Mouse (Mus musculus) lung, embryonic 14.5 days (tissue): Measurements from ENCODE around the gene Gsto1. TPM values are rescaled to one million over a fixed set of nuclear protein-coding genes. Genes with fewer than 3 reads are reported as not detected.

ENCODE experiments used
- ATAC-seq: fragments of 200-750 bp; cut with Nextera tagmentation; 2 replicates; pipeline ENCODE4 v1.8.0; 2017; ENCODE audit warnings: mild to moderate bottlenecking, moderate TSS enrichment, moderate library complexity; ENCODE audit not compliant: insufficient read depth
- DNase-seq: peaks from one replicate; pipeline ENCODE4 v3.0.0-alpha.2; 2015
- H3K27ac ChIP-seq: fragments of 300-500 bp; sonication (generic); 2 replicates; pipeline ENCODE4 v1.5.1; 2014; ENCODE audit warnings: low read depth, mild to moderate bottlenecking, moderate library complexity
- H3K27me3 ChIP-seq: fragments of 300-500 bp; sonication (generic); 2 replicates; pipeline ENCODE4 v1.6.1; 2014; ENCODE audit warnings: low read length, control low read depth; ENCODE audit not compliant: insufficient read depth
- H3K36me3 ChIP-seq: fragments of 300-500 bp; sonication (generic); 2 replicates; pipeline ENCODE4 v1.6.1; 2014; ENCODE audit warnings: control low read depth; ENCODE audit not compliant: insufficient read depth
- H3K4me1 ChIP-seq: fragments of 300-500 bp; sonication (generic); 2 replicates; pipeline ENCODE4 v1.6.1; 2014; ENCODE audit warnings: antibody characterized with exemption, control low read depth; ENCODE audit not compliant: insufficient read depth
- H3K4me2 ChIP-seq: fragments of 300-500 bp; sonication (generic); 2 replicates; pipeline ENCODE4 v1.6.1; 2014; ENCODE audit warnings: mild to moderate bottlenecking
- H3K4me3 ChIP-seq: fragments of 300-500 bp; sonication (generic); 2 replicates; pipeline ENCODE4 v1.5.1; 2014; ENCODE audit warnings: low read depth, low read length
- H3K9ac ChIP-seq: fragments of 300-500 bp; sonication (generic); 2 replicates; pipeline ENCODE4 v1.6.1; 2014
- H3K9me3 ChIP-seq: fragments of 300-500 bp; sonication (generic); 2 replicates; pipeline ENCODE4 v1.6.1; 2016; ENCODE audit warnings: low read depth, low read length, control low read depth
- CTCF ChIP-seq: IDR thresholded peaks from 2 replicates; pipeline ENCODE4 v1.5.1; 2016; ENCODE audit warnings: antibody characterized with exemption, low read depth
- WGBS: fragments of 180-500 bp; shearing (Covaris S2); extraction: QIAGEN DNeasy Blood & Tissue Kit; methylation state at CpG from one replicate; pipeline ENCODE4 v1.1.7; 2014; 5-methylcytosine and 5-hydroxymethylcytosine counted together
- polyA plus RNA-seq: library from polyadenylated mRNA; unstranded; fragments of >200 nt; fragmentation: Nextera tagmentation; extraction: Ambion mirVana; gene quantifications from 2 replicates; pipeline ENCODE4 v1.2.1, GENCODE M21; 2014

Gene Gsto1
- polyA plus RNA-seq: 80.5 and 80.6 TPM in 2 replicates

DNA sequence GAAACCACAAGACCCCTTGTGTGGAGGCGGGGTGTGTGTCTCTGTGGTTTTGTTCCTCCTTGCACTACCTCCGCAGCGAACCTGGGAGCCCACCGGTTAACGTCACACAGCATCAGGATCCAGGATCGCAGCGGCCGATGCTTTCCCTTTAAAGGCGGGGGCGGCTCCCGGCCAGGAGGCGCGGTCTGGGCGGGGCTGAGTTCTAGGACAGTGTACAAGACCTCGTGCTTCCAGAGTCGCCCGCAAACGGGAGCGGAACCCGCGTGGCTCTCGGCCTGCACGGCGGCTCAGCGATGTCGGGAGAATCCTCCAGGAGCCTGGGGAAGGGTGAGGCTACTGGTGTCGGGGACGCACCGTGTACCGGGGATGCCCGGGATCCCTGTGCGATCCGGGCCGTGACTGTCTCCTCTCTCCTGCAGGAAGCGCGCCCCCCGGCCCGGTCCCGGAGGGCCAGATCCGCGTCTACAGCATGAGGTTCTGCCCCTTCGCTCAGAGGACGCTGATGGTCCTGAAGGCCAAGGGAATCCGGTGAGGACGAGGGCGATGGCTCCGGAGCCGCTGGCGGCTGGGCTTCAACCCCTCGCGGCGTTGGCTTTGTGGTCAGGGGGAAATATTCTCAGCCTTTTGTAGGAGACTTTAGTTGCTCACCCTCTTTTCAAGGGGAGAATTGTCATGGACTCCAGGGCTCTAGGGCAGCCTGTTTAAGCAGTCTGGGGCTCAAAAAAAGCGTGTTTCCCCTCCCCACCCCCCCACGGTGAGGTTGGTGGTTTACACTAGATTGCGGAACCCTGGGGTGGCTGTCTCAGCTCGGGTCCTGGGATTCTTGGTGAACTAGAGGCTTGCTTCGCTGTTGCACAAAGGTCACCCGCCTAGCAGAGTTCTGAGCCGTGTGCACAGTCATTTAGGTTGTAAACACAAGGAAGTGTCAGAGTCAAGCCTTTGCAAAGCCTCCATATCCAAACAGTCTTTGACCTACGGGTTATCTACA, at the start of gene Gsto1:
Gene Gsto1 (plus strand): TSS at position 175 of the 988 bp plus-strand sequence.
- DNase-seq (peak; percentile 93), ATAC-seq (peak; percentile 97)
- Histone ChIP-seq H3K9me3 (no peaks in the 10 kb centered on the region), H3K9ac (peak within 1 kb of the TSS; percentile 55), H3K4me2 (peak within 1 kb of the TSS; percentile 84), H3K4me1 (peaks cover 11% of the 10 kb centered on the region), H3K27ac (no peak within 1 kb of the TSS), H3K4me3 (peak within 1 kb of the TSS; percentile 53), H3K36me3 (peaks cover 13% of the 10 kb centered on the region; the same call in 1 of the 2 replicates), H3K27me3 (no peaks in the 10 kb centered on the region)
- TF ChIP-seq CTCF: no peak
- under 1% methylated on average over 60 of the region's 60 CpGs for WGBS

DNA sequence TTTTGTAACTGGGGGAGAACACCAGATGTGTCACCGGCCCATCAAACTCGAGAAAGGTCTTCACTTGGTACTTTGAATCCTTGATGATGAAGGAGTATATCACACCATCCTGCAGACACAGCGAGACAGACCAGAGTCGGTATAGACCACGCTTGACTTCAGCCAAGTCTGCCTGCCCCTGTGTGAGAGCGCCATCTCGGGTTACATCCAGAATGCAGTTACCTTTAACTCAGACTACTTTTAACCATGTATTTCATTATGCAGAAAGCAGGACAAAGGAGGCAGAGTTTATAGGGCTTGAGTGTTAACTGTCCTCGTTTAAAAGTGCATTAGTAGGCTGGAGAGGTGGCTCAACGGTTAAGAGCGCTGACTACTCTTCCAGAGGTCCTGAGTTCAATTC, 42.7 kb upstream of the Gsto1 start:
- Histone ChIP-seq H3K27ac (no peak overlapping the region), H3K36me3 (no peaks in the 10 kb centered on the region), H3K4me1 (no peaks in the 10 kb centered on the region), H3K4me3 (no peak overlapping the region), H3K4me2 (no peak overlapping the region), H3K27me3 (no peaks in the 10 kb centered on the region), H3K9ac (no peak overlapping the region), H3K9me3 (no peaks in the 10 kb centered on the region)
- WGBS: 73% methylated on average over 10 of the region's 10 CpGs
- ATAC-seq (no peak), DNase-seq (no peak)
- TF ChIP-seq CTCF: no peak

DNA sequence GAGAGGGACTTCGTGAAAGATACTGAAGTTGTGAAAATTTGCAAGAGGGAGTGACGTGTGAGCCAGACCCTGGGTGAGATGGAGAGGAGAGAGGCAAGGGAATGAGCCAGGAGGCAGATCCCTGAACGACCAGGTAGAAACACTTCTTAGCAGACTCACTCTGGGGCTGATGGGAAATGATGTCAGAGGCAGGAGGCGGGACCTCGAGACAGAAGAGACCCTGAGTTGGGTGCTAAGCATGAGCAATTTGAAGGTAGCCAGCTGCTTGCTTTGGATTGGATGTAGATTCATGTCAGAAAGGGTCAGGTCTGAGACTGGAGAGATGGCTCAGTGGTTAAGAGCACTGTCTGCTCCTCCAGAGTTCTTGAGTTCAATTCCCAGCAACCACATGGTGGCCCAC, 40.0 kb upstream of the Gsto1 start:
- Histone ChIP-seq H3K4me3 (no peak overlapping the region), H3K36me3 (no peaks in the 10 kb centered on the region), H3K9me3 (no peaks in the 10 kb centered on the region), H3K27ac (no peak overlapping the region), H3K9ac (no peak overlapping the region), H3K4me2 (no peak overlapping the region), H3K27me3 (no peaks in the 10 kb centered on the region), H3K4me1 (no peaks in the 10 kb centered on the region)
- ATAC-seq (no peak), DNase-seq (no peak)
- 82% methylated on average over 5 of the region's 5 CpGs for WGBS
- no peak for TF ChIP-seq CTCF

DNA sequence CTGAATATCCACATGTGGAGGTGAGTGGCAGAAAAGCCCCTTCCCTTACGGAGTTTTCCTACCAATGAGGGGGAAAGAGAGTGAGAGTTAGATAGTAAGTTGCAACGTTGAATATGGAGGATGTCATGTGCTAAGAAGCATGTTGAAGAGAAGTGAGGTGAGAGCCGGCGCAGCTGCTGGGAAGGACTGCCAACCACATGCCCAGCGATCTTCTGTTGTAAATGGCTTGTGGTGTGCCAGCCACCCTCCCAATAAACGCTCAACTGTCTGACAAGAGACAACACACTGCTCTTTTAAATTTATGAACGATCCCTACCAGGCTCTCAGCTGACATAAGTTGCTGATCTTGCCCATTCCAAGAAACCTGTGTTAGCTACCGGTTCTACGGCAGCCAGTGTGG, 37.1 kb upstream of the Gsto1 start:
- no peaks in the 10 kb centered on the region for H3K4me1 ChIP-seq
- no peak for DNase-seq
- no peak for ATAC-seq
- H3K4me2 ChIP-seq: no peak overlapping the region
- H3K4me3 ChIP-seq: no peak overlapping the region
- 0 out of 2 replicates have a peak, but pooled peaks cover 3% of the 10 kb centered on the region for H3K27me3 ChIP-seq
- no peak overlapping the region for H3K27ac ChIP-seq
- no peaks in the 10 kb centered on the region for H3K36me3 ChIP-seq
- WGBS: 73% methylated on average over 9 of the region's 9 CpGs
- no peak for TF ChIP-seq CTCF
- no peak overlapping the region for H3K9ac ChIP-seq
- no peaks in the 10 kb centered on the region for H3K9me3 ChIP-seq

DNA sequence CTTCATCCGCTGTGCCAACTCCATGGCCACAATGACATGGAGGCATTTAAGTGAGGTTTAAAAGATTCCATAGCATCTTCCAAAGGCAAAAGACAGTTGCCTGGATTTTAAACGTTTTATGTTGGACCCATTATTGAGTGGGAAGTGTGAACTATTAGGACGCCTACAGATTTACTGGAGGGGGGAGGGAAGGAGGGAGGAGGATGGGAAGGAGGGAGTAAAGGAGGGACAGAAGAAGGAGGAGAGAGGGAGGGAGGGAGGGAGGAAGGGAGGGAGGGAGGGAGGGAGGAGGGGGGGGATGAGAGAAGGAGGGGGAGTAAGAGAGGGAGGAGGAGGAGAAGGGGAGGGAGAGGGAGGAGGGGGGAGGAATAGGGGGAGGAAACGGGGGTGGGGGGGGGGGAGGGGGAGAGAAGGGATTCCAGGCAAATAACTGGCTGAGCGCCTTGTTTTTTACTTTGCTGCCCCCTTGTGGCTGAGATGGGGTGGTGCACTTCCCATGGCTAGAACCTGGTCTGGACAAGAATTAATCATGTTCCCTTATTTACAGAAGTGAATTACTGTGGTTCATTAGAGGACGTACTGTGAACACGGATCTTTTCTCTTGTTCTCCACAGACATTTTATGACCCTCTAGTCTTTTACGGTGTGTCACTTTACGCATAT, 33.8 kb upstream of the Gsto1 start:
- Histone ChIP-seq H3K9ac (no peak overlapping the region), H3K36me3 (no peaks in the 10 kb centered on the region), H3K4me3 (no peak overlapping the region), H3K9me3 (no peaks in the 10 kb centered on the region), H3K4me2 (no peak overlapping the region), H3K27ac (no peak overlapping the region), H3K27me3 (0 out of 2 replicates have a peak, but pooled peaks cover 6% of the 10 kb centered on the region), H3K4me1 (no peaks in the 10 kb centered on the region)
- ATAC-seq (no peak; the same call in 1 of the 2 replicates), DNase-seq (peak; percentile 91)
- 23% methylated on average over 9 of the region's 9 CpGs for WGBS
- TF ChIP-seq CTCF: peak; percentile 83

DNA sequence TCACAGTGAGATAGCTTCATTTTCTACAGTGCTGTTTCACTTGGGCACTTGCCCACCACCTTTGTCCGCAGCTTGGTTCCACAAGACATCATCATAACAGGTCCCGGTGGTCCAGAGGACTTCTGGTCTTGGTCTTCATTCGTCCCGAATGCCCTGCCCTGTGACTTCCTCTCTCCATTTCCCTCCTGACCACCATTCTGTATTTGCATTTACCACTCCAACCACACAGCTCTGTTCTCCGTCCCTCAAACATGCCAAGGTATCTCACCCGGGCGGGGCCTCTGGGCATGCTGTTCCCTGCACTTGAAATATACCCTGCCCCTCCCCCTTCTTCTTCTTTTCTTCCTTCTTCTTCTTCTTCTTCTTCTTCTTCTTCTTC, 33.3 kb upstream of the Gsto1 start:
- ATAC-seq (no peak), DNase-seq (no peak)
- no peak for TF ChIP-seq CTCF
- H3K27ac ChIP-seq: no peak overlapping the region
- H3K9ac ChIP-seq: no peak overlapping the region
- H3K27me3 ChIP-seq: 0 out of 2 replicates have a peak, but pooled peaks cover 6% of the 10 kb centered on the region
- no peak overlapping the region for H3K4me3 ChIP-seq
- no peaks in the 10 kb centered on the region for H3K36me3 ChIP-seq
- 48% methylated on average over 7 of the region's 7 CpGs for WGBS
- H3K4me1 ChIP-seq: no peaks in the 10 kb centered on the region
- no peak overlapping the region for H3K4me2 ChIP-seq
- no peaks in the 10 kb centered on the region for H3K9me3 ChIP-seq
